ENCODE assay signal across 8 mouse cellular contexts in the genomic region with DNA sequence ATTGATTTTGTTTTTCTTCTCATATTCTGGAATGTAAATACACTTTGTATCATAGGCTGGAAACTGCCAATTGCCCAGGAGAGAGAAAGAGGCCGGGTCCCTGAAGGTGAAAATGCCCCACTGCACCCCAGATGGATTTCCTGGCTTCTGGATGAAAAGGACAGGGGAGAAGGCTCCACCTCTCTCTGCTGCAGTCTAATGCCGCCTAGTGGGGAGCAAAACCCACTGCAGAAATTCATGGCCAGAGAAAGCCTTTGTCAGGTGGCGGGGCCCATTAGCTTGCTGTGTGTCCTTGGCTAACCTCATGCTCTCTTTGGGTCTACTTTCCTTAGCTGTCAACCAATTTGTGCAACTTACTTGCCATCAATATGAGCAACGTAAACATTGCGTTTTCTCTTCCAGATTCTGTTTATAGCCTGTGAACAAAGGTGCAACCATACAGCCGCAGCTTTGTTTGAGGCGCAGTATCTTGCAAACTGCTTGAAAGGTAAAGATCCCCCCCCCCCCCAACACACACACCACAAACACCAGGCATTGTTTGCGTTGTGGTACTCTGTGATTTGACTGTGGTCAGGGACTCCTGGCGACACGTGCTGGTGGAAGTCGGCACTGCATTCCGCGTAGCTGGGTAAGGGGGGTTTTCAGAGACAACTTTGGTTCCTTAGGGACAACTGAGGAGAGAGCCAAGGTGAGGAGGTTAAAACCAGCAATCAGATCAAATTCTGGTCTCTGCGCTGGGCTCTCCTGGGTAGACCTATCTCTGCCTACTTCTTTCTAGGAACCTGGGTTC. TPM values are rescaled to one million over a fixed set of nuclear protein-coding genes. Genes with fewer than 3 reads are reported as not detected.
A peak's percentile ranks its signal among the peaks of the same experiment; 100 is the strongest.
DNase-seq lines count a peak whose midpoint lies in the region; ATAC-seq lines count a peak whose summit lies in the region.

No protein-coding gene starts in this region.

- H3K27me3 ChIP-seq in midbrain, embryonic 10.5 days (ENCODE audit: low read depth, poor library complexity, severe bottlenecking) = no peaks in the 10 kb centered on the region
- H3K27me3 ChIP-seq in midbrain, embryonic 13.5 days = no peaks in the 10 kb centered on the region

- no peaks in the 10 kb centered on the region for H3K9me3 ChIP-seq in midbrain, embryonic 10.5 days (replicated peaks)
- H3K9me3 ChIP-seq in midbrain, embryonic 13.5 days = no peaks in the 10 kb centered on the region

- no peaks in the 10 kb centered on the region for H3K36me3 ChIP-seq in midbrain, embryonic 10.5 days
- no peaks in the 10 kb centered on the region for H3K36me3 ChIP-seq in midbrain, embryonic 13.5 days

- peaks cover 19% of the 10 kb centered on the region for H3K4me1 ChIP-seq in midbrain, embryonic 10.5 days
- peaks cover 9% of the 10 kb centered on the region for H3K4me1 ChIP-seq in midbrain, embryonic 13.5 days (replicated peaks)

- ATAC-seq in midbrain, embryonic 13.5 days = no peak
- peak; percentile 51; the same call in 1 of the 2 replicates for ATAC-seq in megakaryocyte-erythroid progenitor cell, adult 5-6 weeks (replicated peaks; ENCODE audit: low FRiP score, low TSS enrichment, poor library complexity, severe bottlenecking)

- H3K4me2 ChIP-seq in midbrain, embryonic 13.5 days (replicated peaks) = no peak overlapping the region

- no peak overlapping the region for H3K9ac ChIP-seq in midbrain, embryonic 13.5 days (replicated peaks)

- no peak overlapping the region; the same call in 1 of the 2 replicates for H3K27ac ChIP-seq in midbrain, embryonic 10.5 days (replicated peaks)
- H3K27ac ChIP-seq in midbrain, embryonic 13.5 days = no peak overlapping the region

- no peak overlapping the region for H3K4me3 ChIP-seq in midbrain, embryonic 10.5 days
- H3K4me3 ChIP-seq in midbrain, embryonic 13.5 days (replicated peaks) = no peak overlapping the region

- 42% methylated on average over 14 of the region's 14 CpGs for WGBS in midbrain, embryonic 10.5 days
- 42% methylated on average over 14 of the region's 14 CpGs for WGBS in midbrain, embryonic 13.5 days

- peak; percentile 57 for DNase-seq in embryo, embryonic 10 days (ENCODE audit: low spot score)
- no peak for DNase-seq in embryo, embryonic 9.5 days (ENCODE audit: extremely low spot score)
- peak; percentile 37 for DNase-seq in midbrain, embryonic 10.5 days (ENCODE audit: low spot score)
- peak; percentile 75 for DNase-seq in embryo, embryonic 10.5 days (ENCODE audit: low spot score)
- no peak for DNase-seq in yolk sac, embryonic 10.5 days (ENCODE audit: low spot score)
- no peak for DNase-seq in gastrocnemius, postnatal 25 days

RNA-seq across cellular contexts. Expression of gene Cebpb, which starts 13.4 kb away (rescaled TPM):
- polyA plus RNA-seq in midbrain, embryonic 10.5 days (2016; fragmentation: Nextera tagmentation; extraction: Ambion mirVana) = 0.30 and 0.48 TPM in 2 replicates
- polyA plus RNA-seq in midbrain, embryonic 13.5 days (2015; fragmentation: Nextera tagmentation; extraction: Ambion mirVana) = 0.20 TPM in 1 of 2 replicates, not detected in the other
- total RNA-seq in megakaryocyte-erythroid progenitor cell, adult 5-6 weeks (2014; fragmentation: Nextera tagmentation) = 0.83 and 1.4 TPM in 2 replicates
- 2.3 and 3.1 TPM in 2 replicates for total RNA-seq in megakaryocyte-erythroid progenitor cell, adult 5-6 weeks (2017)
- total RNA-seq in gastrocnemius, postnatal 25 days (2021) = 10 to 100 TPM; 93.5 to 95.6 TPM

RNA-seq across cellular contexts. Expression of gene Gm20431, which starts 14.0 kb away (rescaled TPM):
- 2.4 and 3.6 TPM in 2 replicates for polyA plus RNA-seq in midbrain, embryonic 10.5 days (2016; fragmentation: Nextera tagmentation; extraction: Ambion mirVana)
- polyA plus RNA-seq in midbrain, embryonic 13.5 days (2015; fragmentation: Nextera tagmentation; extraction: Ambion mirVana) = 9.8 and 11.2 TPM in 2 replicates
- total RNA-seq in megakaryocyte-erythroid progenitor cell, adult 5-6 weeks (2014; fragmentation: Nextera tagmentation) = 16.1 TPM in 1 of 2 replicates, not detected in the other
- total RNA-seq in megakaryocyte-erythroid progenitor cell, adult 5-6 weeks (2017) = not detected in 2 replicates
- 10 to 100 TPM in 1 of 2 experiments, 1 to 10 TPM in 1; 7.7 to 11.6 TPM for total RNA-seq in gastrocnemius, postnatal 25 days (2021)

RNA-seq across cellular contexts. Expression of gene Tmem189, which starts 14.3 kb away (rescaled TPM):
- 35.7 and 35.8 TPM in 2 replicates for polyA plus RNA-seq in midbrain, embryonic 10.5 days (2016; fragmentation: Nextera tagmentation; extraction: Ambion mirVana)
- polyA plus RNA-seq in midbrain, embryonic 13.5 days (2015; fragmentation: Nextera tagmentation; extraction: Ambion mirVana) = 27.1 and 28.0 TPM in 2 replicates
- total RNA-seq in megakaryocyte-erythroid progenitor cell, adult 5-6 weeks (2014; fragmentation: Nextera tagmentation) = 19.5 and 28.4 TPM in 2 replicates
- 10.2 and 16.8 TPM in 2 replicates for total RNA-seq in megakaryocyte-erythroid progenitor cell, adult 5-6 weeks (2017)
- 10 to 100 TPM; 13.4 to 18.9 TPM for total RNA-seq in gastrocnemius, postnatal 25 days (2021)

RNA-seq across cellular contexts. Expression of gene Ube2v1, which starts 43.4 kb away (rescaled TPM):
- polyA plus RNA-seq in midbrain, embryonic 10.5 days (2016; fragmentation: Nextera tagmentation; extraction: Ambion mirVana) = 410 and 413 TPM in 2 replicates
- polyA plus RNA-seq in midbrain, embryonic 13.5 days (2015; fragmentation: Nextera tagmentation; extraction: Ambion mirVana) = 298 and 301 TPM in 2 replicates
- total RNA-seq in megakaryocyte-erythroid progenitor cell, adult 5-6 weeks (2014; fragmentation: Nextera tagmentation) = 194 and 207 TPM in 2 replicates
- total RNA-seq in megakaryocyte-erythroid progenitor cell, adult 5-6 weeks (2017) = 46.6 and 78.6 TPM in 2 replicates
- total RNA-seq in gastrocnemius, postnatal 25 days (2021) = 100 to 1,000 TPM; 157 to 160 TPM

Comparison
In these comparisons a context has a peak if more than half of its experiments do, and no peak if none do; other contexts are left out.
1. DNase-seq: peak in embryo, embryonic 10 days (single experiment), midbrain, embryonic 10.5 days (single experiment) and embryo, embryonic 10.5 days (single experiment); none in embryo, embryonic 9.5 days (single experiment), yolk sac, embryonic 10.5 days (single experiment) and gastrocnemius, postnatal 25 days (single experiment).
2. RNA of gene Cebpb, which starts 13.4 kb away (total RNA-seq): 93.5 to 95.6 TPM in gastrocnemius, postnatal 25 days; 0.83 to 3.1 TPM in megakaryocyte-erythroid progenitor cell, adult 5-6 weeks; every median in the first group is over 10 times any median in the second.